Mouse (Mus musculus) gastrocnemius, postnatal 14 days (tissue): ENCODE measurements around the gene Ppp1r18. TPM values are rescaled to one million over a fixed set of nuclear protein-coding genes. Genes with fewer than 3 reads are reported as not detected.

ENCODE experiments used
- DNase-seq: peaks from one replicate; pipeline ENCODE4 v3.0.0; 2021; ENCODE audit warnings: mixed read lengths
- intact Hi-C: fragments of 180-260 bp; cut with DNase I; formaldehyde crosslinking; loops from one replicate; pipeline ENCODE4 v1.15.1; 2025; ENCODE audit warnings: low total_unique reads
- total RNA-seq, 2 experiments: library from RNA; stranded (reverse); gene quantifications; 2 replicates each; pipeline ENCODE4 v1.2.3; 2021

The Ppp1r18 gene
- total RNA-seq, 2 experiments from 2014 or later: 13.4 to 13.7 TPM

GRCm38 (mm10) chr17:35866911-35867890, 1.8 kb downstream of the Ppp1r18 start:
- DNase-seq: no peak
- intact Hi-C loops: no loop called here

DNA sequence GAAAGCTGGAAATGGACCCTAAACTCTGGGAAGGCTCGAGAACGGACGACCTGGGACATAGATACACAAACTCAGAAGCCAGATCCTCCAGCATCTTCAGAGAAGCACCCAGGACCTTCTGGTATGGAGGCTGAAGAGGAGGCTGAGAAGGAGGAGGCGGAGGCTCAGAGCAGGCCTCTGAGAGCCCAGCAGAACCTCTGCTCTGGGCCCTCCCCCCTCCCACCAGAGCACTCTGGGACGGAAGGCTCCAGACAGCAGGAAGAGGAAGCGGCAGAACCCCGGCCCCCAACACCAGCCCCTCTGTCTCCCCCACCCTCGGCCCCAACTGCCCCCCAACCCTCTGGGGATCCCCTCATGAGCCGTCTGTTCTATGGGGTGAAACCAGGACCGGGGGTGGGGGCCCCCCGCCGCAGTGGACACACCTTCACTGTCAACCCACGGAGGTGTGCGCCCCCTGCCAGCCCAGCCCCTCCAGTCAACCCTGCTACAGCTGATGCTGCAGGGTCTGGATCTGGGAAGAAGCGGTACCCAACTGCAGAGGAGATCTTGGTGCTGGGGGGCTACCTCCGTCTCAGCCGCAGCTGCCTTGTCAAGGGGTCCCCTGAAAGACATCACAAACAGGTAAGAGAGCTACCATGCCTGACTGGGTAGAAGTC, 2.9 kb downstream of the Ppp1r18 start:
- peak; percentile 44 for DNase-seq
- intact Hi-C loops: no loop called here

- no peak for DNase-seq
- intact Hi-C loops: no loop called here
Measured at GRCm38 (mm10) chr17:35868961-35869345, 3.6 kb downstream of the Ppp1r18 start.

- intact Hi-C loops: no loop called here
- peak; percentile 54 for DNase-seq
Measured at GRCm38 (mm10) chr17:35869346-35870067, 4.1 kb downstream of the Ppp1r18 start.

GRCm38 (mm10) chr17:35870151-35870883, 4.9 kb downstream of the Ppp1r18 start:
- DNase-seq: peak; percentile 60
- intact Hi-C loops: no loop called here

- intact Hi-C loops: no loop called here
- no peak for DNase-seq
Measured at GRCm38 (mm10) chr17:35870884-35871696, 5.7 kb downstream of the Ppp1r18 start.

- intact Hi-C loops: loop anchor here (2.0 kb wide), 1 partner anchor 39 kb away; no protein-coding TSS in a partner anchor
- peak; percentile 90 for DNase-seq
Measured at GRCm38 (mm10) chr17:35873774-35874519, 8.6 kb downstream of the Ppp1r18 start.

DNA sequence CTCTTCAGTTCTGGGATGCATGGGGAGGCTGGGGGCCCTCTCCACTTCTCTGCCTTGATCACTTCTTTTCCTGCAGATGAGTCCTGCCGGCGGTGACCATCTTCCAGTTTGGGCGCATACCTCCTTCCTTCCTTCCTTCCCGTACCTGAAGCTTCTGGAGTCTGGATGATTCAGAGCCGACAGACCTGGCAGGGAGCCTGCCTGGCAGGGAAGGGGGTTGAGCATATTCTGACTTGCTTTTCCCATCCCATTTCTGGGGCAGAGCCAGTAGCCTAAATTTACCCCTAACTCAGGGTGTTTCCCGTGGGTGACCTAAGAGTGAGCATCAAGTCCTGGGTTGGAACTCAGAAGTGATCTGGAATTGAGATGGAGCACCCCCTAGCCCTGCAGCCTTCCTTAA, 9.3 kb downstream of the Ppp1r18 start:
- no peak for DNase-seq
- intact Hi-C loops: no loop called here

DNA sequence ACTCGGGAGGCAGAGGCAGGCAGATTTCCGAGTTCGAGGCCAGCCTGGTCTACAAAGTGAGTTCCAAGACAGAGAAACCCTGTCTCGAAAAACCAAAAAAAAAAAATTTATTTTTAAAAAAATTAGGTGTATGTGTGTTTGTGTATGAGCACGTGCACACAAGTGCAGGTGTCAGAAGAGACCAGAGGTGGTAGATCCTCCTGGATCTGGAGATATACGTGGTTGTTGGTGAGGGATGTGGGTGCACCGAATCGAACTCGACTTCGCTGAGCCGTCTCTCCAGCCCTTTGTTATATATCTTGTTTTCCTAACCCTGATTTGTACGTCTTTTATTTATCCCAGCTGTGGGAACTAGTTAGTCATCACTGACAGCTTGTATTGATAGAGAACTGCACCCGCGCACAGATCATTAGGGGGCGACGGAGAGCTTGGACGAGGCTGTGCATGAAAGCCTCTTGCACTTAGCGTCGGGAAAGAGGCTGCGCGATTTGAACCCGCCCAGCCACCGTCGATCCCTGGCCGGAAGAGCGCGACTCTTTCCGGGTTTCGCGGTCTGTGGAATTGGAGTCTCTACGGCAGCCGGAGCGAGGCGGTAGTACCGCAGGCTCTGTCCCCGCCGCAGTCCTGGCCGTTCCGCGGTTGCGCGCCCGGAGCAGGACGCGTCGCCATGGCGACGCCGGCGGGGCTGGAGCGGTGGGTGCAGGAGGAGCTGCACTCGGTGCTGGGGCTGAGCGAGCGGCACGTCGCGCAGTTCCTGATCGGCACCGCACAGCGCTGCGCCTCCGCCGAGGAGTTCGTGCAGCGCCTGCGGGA, 14.1 kb downstream of the Ppp1r18 start, which contains the start of gene Dhx16:
Dhx16 (plus strand) TSS at position 575 of the 813 bp plus-strand sequence.
- intact Hi-C loops: no loop called here

GRCm38 (mm10) chr17:35882924-35883323, 17.5 kb downstream of the Ppp1r18 start:
- no peak for DNase-seq
- intact Hi-C loops: no loop called here

More for the DNA sequence above, 14.1 kb downstream of the Ppp1r18 start, which contains the start of gene Dhx16:
- DNase-seq: peak; percentile 94

DNA sequence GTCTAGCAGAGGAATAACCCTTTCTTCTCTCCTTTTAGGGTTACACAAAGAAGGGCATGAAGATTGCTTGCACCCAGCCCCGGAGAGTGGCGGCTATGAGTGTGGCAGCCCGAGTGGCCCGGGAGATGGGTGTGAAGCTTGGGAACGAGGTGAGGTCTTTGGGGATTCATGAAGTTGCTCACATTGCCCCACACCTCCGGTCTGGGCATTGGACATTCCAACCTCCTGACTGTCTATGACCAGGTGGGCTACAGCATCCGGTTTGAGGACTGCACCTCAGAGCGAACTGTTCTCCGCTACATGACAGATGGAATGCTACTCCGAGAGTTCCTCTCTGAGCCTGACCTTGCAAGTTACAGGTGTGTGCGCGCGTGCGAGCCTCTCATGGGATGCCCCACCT, 18.4 kb downstream of the Ppp1r18 start:
- no peak for DNase-seq
- intact Hi-C loops: no loop called here

- no peak for DNase-seq
- intact Hi-C loops: no loop called here
Measured at GRCm38 (mm10) chr17:35887725-35888124, 22.3 kb downstream of the Ppp1r18 start.

DNA sequence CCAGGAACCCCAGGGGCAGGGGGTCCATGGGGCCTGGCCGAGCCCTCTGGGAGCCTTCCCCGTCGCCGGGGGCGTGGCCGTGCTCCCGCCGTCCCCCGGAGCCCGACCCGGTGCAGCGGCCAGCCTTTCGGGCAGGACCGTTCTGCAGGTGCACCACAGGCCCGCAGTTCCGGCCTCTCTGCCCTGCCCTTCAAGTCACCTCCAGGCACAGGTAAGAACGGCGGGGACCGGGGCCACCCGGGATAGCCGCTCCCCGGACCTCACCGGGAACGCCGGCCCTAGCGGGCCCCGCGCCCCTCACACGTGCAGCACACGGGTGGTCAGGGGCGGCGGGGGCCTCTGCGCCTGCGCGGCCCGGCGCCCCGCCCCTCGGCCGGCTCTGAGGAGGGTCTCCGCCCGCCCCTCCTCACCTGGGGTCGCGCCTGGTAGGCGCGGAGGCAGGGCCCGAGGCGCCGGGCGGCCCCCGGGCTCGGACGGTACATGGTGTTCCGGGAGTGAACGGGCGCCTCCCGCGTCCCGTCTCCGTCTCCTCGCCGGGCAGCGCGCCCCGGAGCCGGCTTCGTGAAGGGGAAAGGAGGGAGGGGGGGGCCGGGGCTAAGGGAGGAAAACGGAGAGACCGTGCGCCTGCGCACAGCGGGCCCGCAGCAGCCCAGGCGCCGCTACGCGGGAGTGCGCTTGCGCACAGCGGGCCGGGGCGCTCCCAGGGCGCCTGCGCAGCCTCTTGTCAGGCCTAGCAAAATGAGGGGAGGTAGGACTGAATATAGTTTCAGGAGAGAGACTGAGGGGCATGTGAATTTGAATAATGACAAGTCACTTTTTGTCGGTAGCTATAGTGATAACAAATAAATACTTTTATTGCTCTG, 31.6 kb downstream of the Ppp1r18 start, which contains the start of gene 2310061I04Rik:
2310061I04Rik (minus strand) TSS at position 651 of the 863 bp plus-strand sequence.
- intact Hi-C loops: no loop called here
- DNase-seq: peak; percentile 91

DNA sequence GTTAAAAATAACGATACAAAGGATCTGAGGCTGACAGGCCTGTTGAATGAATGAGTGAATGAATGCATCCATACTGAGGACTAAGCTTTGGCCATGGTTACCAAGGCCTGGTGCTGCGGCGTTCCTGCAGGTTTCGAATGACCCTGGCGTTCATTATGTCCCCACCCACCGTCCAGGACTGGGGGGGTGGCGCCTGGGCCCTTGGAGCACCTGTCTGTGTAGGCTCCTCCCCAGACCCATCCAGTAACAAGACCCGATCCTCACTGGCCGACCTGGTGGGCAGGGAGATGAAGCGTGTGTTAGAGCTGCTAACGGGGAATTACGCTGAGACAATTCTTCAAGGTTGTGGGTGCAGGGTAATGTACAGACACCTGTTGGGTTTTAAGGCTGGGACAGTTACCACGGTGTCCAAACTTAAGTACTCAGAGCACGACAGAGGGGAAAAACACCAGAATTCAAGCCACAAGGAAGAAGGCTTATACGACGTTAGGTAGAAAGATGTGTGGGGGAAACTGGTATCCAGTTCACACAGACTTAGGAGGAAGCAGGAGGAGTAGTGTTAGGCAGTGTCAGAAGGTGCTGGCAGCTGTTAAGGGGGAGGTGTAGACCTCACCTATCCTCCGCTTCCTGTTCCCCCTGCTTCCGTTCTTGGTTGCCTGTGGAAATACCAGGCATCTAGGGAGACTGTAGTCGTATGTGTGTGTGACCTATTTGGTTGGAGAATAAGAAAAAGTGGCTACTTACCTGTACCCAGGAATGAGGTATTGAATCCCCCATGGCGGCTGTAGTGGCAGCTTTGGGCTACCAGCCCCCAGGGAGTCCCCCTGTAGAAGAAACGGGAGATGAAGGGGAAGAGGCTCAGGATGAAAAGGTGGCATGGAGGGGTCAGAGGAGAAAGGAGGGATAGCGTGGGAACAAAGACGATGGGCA, 32.5 kb downstream of the Ppp1r18 start:
- DNase-seq: no peak
- intact Hi-C loops: no loop called here

GRCm38 (mm10) chr17:35900636-35901035, 35.2 kb downstream of the Ppp1r18 start:
- no peak for DNase-seq
- intact Hi-C loops: no loop called here
